Mouse (Mus musculus) frontal cortex, adult 2 months (tissue): Measurements from ENCODE around the gene Ifitm6. TPM values are rescaled to one million over a fixed set of nuclear protein-coding genes. Genes with fewer than 3 reads are reported as not detected.
"Not testable (repeated sequence)": the region's sequence is repeated elsewhere in the genome, so short reads cannot be mapped to it uniquely, and the experiment has no call there.

Experiments
- DNase-seq, 2 experiments: peaks; one replicate each; pipeline ENCODE4 v3.0.0; 2022; ENCODE audit warnings: low spot score in 1 of 2; ENCODE audit errors: extremely low spot score in 1 of 2
- polyA plus RNA-seq: library from polyadenylated mRNA; depleted of rRNA; stranded (reverse); fragments of >200 nt; gene quantifications from 2 replicates; pipeline ENCODE4 v1.2.3, GENCODE M21; 2012

Ifitm6 gene
- polyA plus RNA-seq, 1 experiment = 1.0 TPM

- DNase-seq = no peak
These were observed 24.8 kb upstream of the Ifitm6 start for GRCm38 (mm10) chr7:141042539-141042938.

- DNase-seq = no peak
These were observed 23.9 kb upstream of the Ifitm6 start for GRCm38 (mm10) chr7:141041661-141042060.

GRCm38 (mm10) chr7:141040867-141041606 is 23.3 kb upstream of the Ifitm6 start:
- DNase-seq = no peak

- no peak for DNase-seq
These were observed 21.8 kb upstream of the Ifitm6 start for GRCm38 (mm10) chr7:141039386-141040107.

- DNase-seq = no peak
These were observed 20.6 kb upstream of the Ifitm6 start for GRCm38 (mm10) chr7:141038090-141039032.

GRCm38 (mm10) chr7:141036624-141037023 is 18.9 kb upstream of the Ifitm6 start:
- not testable (repeated sequence) for DNase-seq

- no peak for DNase-seq
These were observed 14.9 kb upstream of the Ifitm6 start for GRCm38 (mm10) chr7:141032458-141033167.

GRCm38 (mm10) chr7:141030390-141030789 is 12.7 kb upstream of the Ifitm6 start:
- DNase-seq = no peak

- DNase-seq = no peak
These were observed 11.1 kb upstream of the Ifitm6 start, which contains the start of gene Gm17387 for GRCm38 (mm10) chr7:141028831-141029230. Gm17387 (plus strand) TSS chr7:141029131.

- no peak for DNase-seq
These were observed 9.0 kb upstream of the Ifitm6 start for GRCm38 (mm10) chr7:141026740-141027098.

GRCm38 (mm10) chr7:141026097-141026739 is 8.5 kb upstream of the Ifitm6 start:
- no peak for DNase-seq

- no peak for DNase-seq
These were observed 7.4 kb upstream of the Ifitm6 start for GRCm38 (mm10) chr7:141024865-141025838.

- no peak for DNase-seq
These were observed 4.0 kb upstream of the Ifitm6 start for GRCm38 (mm10) chr7:141021489-141022449.

- DNase-seq = no peak
These were observed 1.3 kb upstream of the Ifitm6 start for GRCm38 (mm10) chr7:141019028-141019427.

- no peak for DNase-seq
These were observed 722 bp downstream of the Ifitm6 start for GRCm38 (mm10) chr7:141016707-141017697.

GRCm38 (mm10) chr7:141011238-141011770 is 6.4 kb downstream of the Ifitm6 start:
- no peak for DNase-seq
